Mouse (Mus musculus) CH12.LX (cell line): Measurements from ENCODE around the gene Appl2. TPM values are rescaled to one million over a fixed set of nuclear protein-coding genes. Genes with fewer than 3 reads are reported as not detected.

Experiments used
- DNase-seq: peaks from one replicate; pipeline ENCODE4 v3.0.0-alpha.2; 2013; ENCODE audit errors: extremely low read depth
- H3K27ac ChIP-seq: 2 replicates; pipeline ENCODE4 v1.5.1; 2012; ENCODE audit warnings: low read depth, mild to moderate bottlenecking, control low read depth, moderate library complexity; ENCODE audit not compliant: insufficient read depth
- H3K27me3 ChIP-seq: replicated peaks from 2 replicates; pipeline ENCODE3; 2012; ENCODE audit warnings: inconsistent platforms
- H3K36me3 ChIP-seq, 2 experiments: replicated peaks in 1 of 2; 2 replicates each; pipeline versions ENCODE3 to v1.6.1; 2012; ENCODE audit warnings: inconsistent platforms in 1 of 2, low read length in 1 of 2, mild to moderate bottlenecking in 1 of 2, mixed read lengths in 1 of 2, moderate library complexity in 1 of 2; ENCODE audit not compliant: control insufficient read depth in 1 of 2, insufficient read depth in 1 of 2
- H3K4me1 ChIP-seq, 2 experiments: 2 replicates each; pipeline ENCODE4 v1.6.1; 2012; ENCODE audit warnings: inconsistent platforms in 1 of 2, moderate library complexity in 1 of 2; ENCODE audit not compliant: insufficient read depth in 2 of 2, control insufficient read depth in 1 of 2
- H3K4me2 ChIP-seq: 2 replicates; pipeline ENCODE4 v1.6.1; 2012; ENCODE audit warnings: low read depth, mild to moderate bottlenecking, control low read depth; ENCODE audit not compliant: poor library complexity, insufficient read depth, severe bottlenecking
- H3K4me3 ChIP-seq, 3 experiments: fragments of 150-350 bp in 1 of 3; sonication (generic) in 1 of 3; replicated peaks in 1 of 3; 2 replicates each; pipeline versions ENCODE3 to v1.5.1; 2011 to 2012; ENCODE audit warnings: low read depth in 2 of 3, low read length in 2 of 3, mild to moderate bottlenecking in 2 of 3, moderate library complexity in 2 of 3, control low read depth in 1 of 3, improper control_type of control experiment in 1 of 3, inconsistent platforms in 1 of 3, mixed read lengths in 1 of 3; ENCODE audit not compliant: poor library complexity in 1 of 3
- H3K79me2 ChIP-seq: replicated peaks from 2 replicates; pipeline ENCODE4 v1.6.1; 2012; ENCODE audit warnings: mild to moderate bottlenecking, moderate library complexity; ENCODE audit not compliant: control insufficient read depth, poor library complexity, insufficient read depth, severe bottlenecking; ENCODE audit errors: extremely low read depth
- H3K9ac ChIP-seq: 2 replicates; pipeline ENCODE4 v1.6.1; 2012; ENCODE audit warnings: low read depth, mild to moderate bottlenecking, control low read depth, moderate library complexity; ENCODE audit not compliant: insufficient read depth
- H3K9me3 ChIP-seq: replicated peaks from 2 replicates; pipeline ENCODE3; 2012; ENCODE audit warnings: low read length, inconsistent platforms, mixed read lengths
- CHD1 ChIP-seq: IDR thresholded peaks from 2 replicates; pipeline ENCODE4 v1.6.1; 2012; ENCODE audit warnings: low read depth, low read length, improper control_type of control experiment, inconsistent platforms
- CHD2 ChIP-seq: IDR thresholded peaks from 2 replicates; pipeline ENCODE4 v1.6.1; 2011; ENCODE audit warnings: low read length, improper control_type of control experiment
- E2F4 ChIP-seq: IDR thresholded peaks from 2 replicates; pipeline ENCODE4 v1.6.1; 2011; ENCODE audit warnings: low read depth, low read length, improper control_type of control experiment; ENCODE audit not compliant: insufficient replicate concordance
- ELF1 ChIP-seq: IDR thresholded peaks from 2 replicates; pipeline ENCODE4 v1.6.1; 2014; ENCODE audit warnings: low read depth, mild to moderate bottlenecking, inconsistent platforms, low read length, improper control_type of control experiment
- EP300 ChIP-seq: IDR thresholded peaks from 2 replicates; pipeline ENCODE4 v1.6.1; 2011; ENCODE audit warnings: low read length, improper control_type of control experiment
- ETS1 ChIP-seq: conservative IDR thresholded peaks from 2 replicates; pipeline ENCODE4 v1.6.1; 2012; ENCODE audit warnings: low read depth, mild to moderate bottlenecking, inconsistent platforms, low read length, improper control_type of control experiment, moderate library complexity
- GABPA ChIP-seq: IDR thresholded peaks from 2 replicates; pipeline ENCODE4 v1.6.1; 2012; ENCODE audit warnings: low read depth, low read length, improper control_type of control experiment, inconsistent platforms; ENCODE audit not compliant: insufficient replicate concordance
- HCFC1 ChIP-seq: IDR thresholded peaks from 2 replicates; pipeline ENCODE4 v1.6.1; 2012; ENCODE audit warnings: low read depth, mild to moderate bottlenecking, inconsistent platforms, low read length, improper control_type of control experiment
- JUND ChIP-seq: conservative IDR thresholded peaks from 2 replicates; pipeline ENCODE4 v1.6.1; 2011; ENCODE audit warnings: low read depth, low read length, improper control_type of control experiment
- KAT2A ChIP-seq: IDR thresholded peaks from 2 replicates; pipeline ENCODE4 v1.6.1; 2012; ENCODE audit warnings: low read length, improper control_type of control experiment, inconsistent platforms; ENCODE audit not compliant: insufficient replicate concordance
- MAFK ChIP-seq: IDR thresholded peaks from 2 replicates; pipeline ENCODE4 v1.6.1; 2011; ENCODE audit warnings: low read length, improper control_type of control experiment; ENCODE audit not compliant: insufficient replicate concordance
- MAX ChIP-seq: IDR thresholded peaks from 2 replicates; pipeline ENCODE4 v1.6.1; 2011; ENCODE audit warnings: low read length, improper control_type of control experiment
- MAZ ChIP-seq: IDR thresholded peaks from 2 replicates; pipeline ENCODE4 v1.6.1; 2012; ENCODE audit warnings: low read depth, mild to moderate bottlenecking, inconsistent platforms, low read length, improper control_type of control experiment, moderate library complexity
- MEF2A ChIP-seq: IDR thresholded peaks from 2 replicates; pipeline ENCODE4 v1.6.1; 2014; ENCODE audit warnings: low read depth, mild to moderate bottlenecking, inconsistent platforms, low read length, improper control_type of control experiment, borderline replicate concordance
- MYC ChIP-seq: IDR thresholded peaks from 2 replicates; pipeline ENCODE4 v1.6.1; 2011; ENCODE audit warnings: low read depth, mild to moderate bottlenecking, improper control_type of control experiment, low read length
- NRF1 ChIP-seq: IDR thresholded peaks from 2 replicates; pipeline ENCODE4 v1.6.1; 2014; ENCODE audit warnings: low read depth, mild to moderate bottlenecking, inconsistent platforms, low read length, improper control_type of control experiment, moderate library complexity
- PAX5 ChIP-seq: IDR thresholded peaks from 2 replicates; pipeline ENCODE4 v1.6.1; 2012; ENCODE audit warnings: low read length, inconsistent platforms, mixed read lengths
- POLR2AphosphoS2 ChIP-seq: IDR thresholded peaks from 2 replicates; pipeline ENCODE4 v1.6.1; 2011; ENCODE audit warnings: low read depth, low read length, improper control_type of control experiment
- RAD21 ChIP-seq: IDR thresholded peaks from 2 replicates; pipeline ENCODE4 v1.6.1; 2011; ENCODE audit warnings: low read depth, mild to moderate bottlenecking, low read length, improper control_type of control experiment, moderate library complexity
- RCOR1 ChIP-seq: conservative IDR thresholded peaks from 2 replicates; pipeline ENCODE4 v1.6.1; 2012; ENCODE audit warnings: low read depth, mild to moderate bottlenecking, inconsistent platforms, low read length, improper control_type of control experiment
- SIN3A ChIP-seq: IDR thresholded peaks from 2 replicates; pipeline ENCODE4 v1.6.1; 2012; ENCODE audit warnings: low read length, improper control_type of control experiment, inconsistent platforms
- TBP ChIP-seq: conservative IDR thresholded peaks from 2 replicates; pipeline ENCODE4 v1.6.1; 2011; ENCODE audit warnings: low read depth, low read length, improper control_type of control experiment
- TCF12 ChIP-seq: IDR thresholded peaks from 2 replicates; pipeline ENCODE4 v1.6.1; 2014; ENCODE audit warnings: low read depth, mild to moderate bottlenecking, inconsistent platforms, low read length, improper control_type of control experiment
- UBTF ChIP-seq: IDR thresholded peaks from 2 replicates; pipeline ENCODE4 v1.6.1; 2012; ENCODE audit warnings: low read depth, mild to moderate bottlenecking, inconsistent platforms, low read length, improper control_type of control experiment, moderate library complexity
- USF1 ChIP-seq: IDR thresholded peaks from 2 replicates; pipeline ENCODE4 v1.6.1; 2014; ENCODE audit warnings: low read depth, mild to moderate bottlenecking, inconsistent platforms, low read length, improper control_type of control experiment
- USF2 ChIP-seq: conservative IDR thresholded peaks from 2 replicates; pipeline ENCODE4 v1.6.1; 2011; ENCODE audit warnings: low read depth, low read length, improper control_type of control experiment
- ZC3H11A ChIP-seq: IDR thresholded peaks from 2 replicates; pipeline ENCODE4 v1.6.1; 2012; ENCODE audit warnings: low read depth, mild to moderate bottlenecking, inconsistent platforms, low read length, improper control_type of control experiment
- ZKSCAN1 ChIP-seq: IDR thresholded peaks from 2 replicates; pipeline ENCODE4 v1.6.1; 2012; ENCODE audit warnings: low read depth, inconsistent platforms, low read length, improper control_type of control experiment, borderline replicate concordance
- dilution Hi-C: fragments of 300-500 bp; cut with MboI; formaldehyde crosslinking; loops from 2 replicates; pipeline ENCODE4 v1.14.3; 2020; ENCODE audit warnings: low sequenced_read_pairs; ENCODE audit not compliant: extremely low pct_unique_long_range_greater_than_20kb, extremely low pct_ligation_motif_present
- in situ Hi-C: fragments of 300-500 bp; cut with MboI; formaldehyde crosslinking; loops from 3 replicates; pipeline ENCODE4 v1.14.3; 2019; ENCODE audit warnings: low sequenced_read_pairs, low pct_ligation_motif_present, low pct_unique_long_range_greater_than_20kb, mixed read lengths
- polyA plus RNA-seq: library from polyadenylated mRNA; unstranded; fragments of >175 nt; gene quantifications from 2 replicates; pipeline ENCODE4 v1.2.1, GENCODE M21; 2012; ENCODE audit warnings: low read depth; ENCODE audit not compliant: insufficient read length
- total RNA-seq, 2 experiments: library from RNA; depleted of rRNA; stranded (reverse); fragments of 300-350 nt in 1 of 2; fragments of >200 nt in 1 of 2; gene quantifications; 2 replicates each; pipeline ENCODE4 v1.2.3; 2012 to 2014

Gene Appl2
- total and polyA plus RNA-seq, 3 experiments: 11.9 to 15.8 (median 13.5) TPM

- no peaks in the 10 kb centered on the region for H3K9me3 ChIP-seq
- in situ Hi-C loops (no loop called here), dilution Hi-C loops (no loop called here)
- H3K27ac ChIP-seq: no peak overlapping the region
- no peak overlapping the region for H3K4me3 ChIP-seq
- DNase-seq: no peak
- peaks cover 3 to 12% of the 10 kb centered on the region in 2 experiments for H3K4me1 ChIP-seq
- H3K4me2 ChIP-seq: no peak overlapping the region
- TF ChIP-seq CHD2: no peak
- no peak for TF ChIP-seq SIN3A
- no peak for TF ChIP-seq POLR2AphosphoS2
- TF ChIP-seq MEF2A: no peak
- no peak for TF ChIP-seq MYC
- no peak for TF ChIP-seq NRF1
- no peak for TF ChIP-seq E2F4
- TF ChIP-seq MAX: no peak
- TF ChIP-seq ZC3H11A: no peak
- TF ChIP-seq ETS1: no peak
- TF ChIP-seq TCF12: no peak
- TF ChIP-seq CHD1: no peak
- no peak for TF ChIP-seq USF1
- H3K9ac ChIP-seq: no peak overlapping the region
- no peaks in the 10 kb centered on the region for H3K27me3 ChIP-seq
- no peaks in the 10 kb centered on the region for H3K79me2 ChIP-seq
- peaks cover 6 to 40% of the 10 kb centered on the region in 2 experiments for H3K36me3 ChIP-seq
These were observed 11.2 kb downstream of the Appl2 start for GRCm38 (mm10) chr10:83637295-83637694.

- in situ Hi-C loops (no loop called here), dilution Hi-C loops (no loop called here)
- no peaks in the 10 kb centered on the region for H3K27me3 ChIP-seq
- H3K36me3 ChIP-seq: peaks cover 13 to 49% of the 10 kb centered on the region in 2 experiments
- no peak for DNase-seq
- no peak for TF ChIP-seq USF2
- TF ChIP-seq E2F4: no peak
- no peak for TF ChIP-seq TBP
- TF ChIP-seq GABPA: no peak
- TF ChIP-seq KAT2A: no peak
- no peak for TF ChIP-seq RCOR1
- no peak for TF ChIP-seq MAFK
- TF ChIP-seq PAX5: no peak
- TF ChIP-seq RAD21: no peak
- TF ChIP-seq UBTF: no peak
- no peak for TF ChIP-seq CHD2
- TF ChIP-seq MAX: no peak
- TF ChIP-seq ZKSCAN1: no peak
- TF ChIP-seq ELF1: no peak
- no peak for TF ChIP-seq HCFC1
- no peak for TF ChIP-seq SIN3A
- no peak for TF ChIP-seq POLR2AphosphoS2
- TF ChIP-seq EP300: no peak
- TF ChIP-seq MAZ: no peak
- TF ChIP-seq JUND: no peak
- no peak overlapping the region for H3K9ac ChIP-seq
- H3K9me3 ChIP-seq: no peaks in the 10 kb centered on the region
- no peak overlapping the region for H3K4me2 ChIP-seq
- no peaks in the 10 kb centered on the region for H3K79me2 ChIP-seq
- H3K27ac ChIP-seq: no peak overlapping the region
- H3K4me1 ChIP-seq: peaks cover 3 to 12% of the 10 kb centered on the region in 2 experiments
- H3K4me3 ChIP-seq: no peak overlapping the region
These were observed 12.3 kb downstream of the Appl2 start for GRCm38 (mm10) chr10:83636191-83636590.
